Mouse (Mus musculus) lung, postnatal 0 days (tissue): ENCODE data around the gene Sumf1.

Experiments
- CTCF ChIP-seq: IDR thresholded peaks from 2 replicates; pipeline ENCODE4 v1.5.1; 2016; ENCODE audit warnings: antibody characterized with exemption, mild to moderate bottlenecking
- EP300 ChIP-seq: IDR thresholded peaks from 2 replicates; pipeline ENCODE4 v1.6.1; 2016; ENCODE audit warnings: antibody characterized with exemption, mild to moderate bottlenecking, control low read depth

DNA sequence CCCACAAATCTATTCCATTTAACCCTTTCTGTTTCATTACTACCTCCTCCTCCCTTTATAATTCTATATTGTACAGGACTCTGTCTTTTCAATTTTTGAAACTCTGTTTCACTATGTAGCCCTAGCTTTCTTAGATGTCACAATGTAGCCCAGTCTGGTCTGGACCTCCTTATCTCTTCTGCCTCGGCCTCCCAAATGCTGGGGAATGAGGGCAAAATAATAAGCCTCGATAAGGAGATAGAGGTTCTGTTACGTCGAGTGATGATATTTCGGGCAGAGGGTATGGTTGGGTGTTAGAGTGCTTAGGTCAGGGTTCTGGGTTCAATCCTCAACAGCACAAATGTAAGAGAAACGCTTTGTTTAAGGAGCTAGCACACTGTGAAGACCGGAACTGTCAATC is 11.3 kb upstream of the Sumf1 start:
- TF ChIP-seq CTCF (no peak), EP300 (no peak)
